Mouse (Mus musculus) E14TG2a.4 (cell line): Measurements from ENCODE around the gene Capns2.
"Not testable (repeated sequence)": the region's sequence is repeated elsewhere in the genome, so short reads cannot be mapped to it uniquely, and the experiment has no call there.

ENCODE experiments used
- H3K27me3 ChIP-seq: 2 replicates; pipeline ENCODE4 v1.6.1; 2014; ENCODE audit warnings: low read length, control low read depth; ENCODE audit not compliant: insufficient read depth
- H3K36me3 ChIP-seq: 2 replicates; pipeline ENCODE4 v1.6.1; 2014; ENCODE audit warnings: low read length, control low read depth; ENCODE audit not compliant: insufficient read depth
- H3K4me1 ChIP-seq: replicated peaks from 2 replicates; pipeline ENCODE4 v1.6.1; 2014; ENCODE audit warnings: low read depth, low read length, control low read depth
- H3K4me3 ChIP-seq: replicated peaks from 2 replicates; pipeline ENCODE4 v1.5.1; 2014; ENCODE audit warnings: mild to moderate bottlenecking, low read length
- H3K9me3 ChIP-seq: 2 replicates; pipeline ENCODE4 v1.6.1; 2014; ENCODE audit warnings: low read length, control low read depth
- CTCF ChIP-seq: conservative IDR thresholded peaks from 2 replicates; pipeline ENCODE4 v1.5.1; 2014; ENCODE audit warnings: low read length
- NANOG ChIP-seq: IDR thresholded peaks from 2 replicates; pipeline ENCODE4 v1.6.1; 2014; ENCODE audit warnings: borderline replicate concordance, low read length, mixed read lengths
- POU5F1 ChIP-seq: IDR thresholded peaks from 2 replicates; pipeline ENCODE4 v1.6.1; 2014; ENCODE audit warnings: low read length, borderline replicate concordance

The Capns2 gene

DNA sequence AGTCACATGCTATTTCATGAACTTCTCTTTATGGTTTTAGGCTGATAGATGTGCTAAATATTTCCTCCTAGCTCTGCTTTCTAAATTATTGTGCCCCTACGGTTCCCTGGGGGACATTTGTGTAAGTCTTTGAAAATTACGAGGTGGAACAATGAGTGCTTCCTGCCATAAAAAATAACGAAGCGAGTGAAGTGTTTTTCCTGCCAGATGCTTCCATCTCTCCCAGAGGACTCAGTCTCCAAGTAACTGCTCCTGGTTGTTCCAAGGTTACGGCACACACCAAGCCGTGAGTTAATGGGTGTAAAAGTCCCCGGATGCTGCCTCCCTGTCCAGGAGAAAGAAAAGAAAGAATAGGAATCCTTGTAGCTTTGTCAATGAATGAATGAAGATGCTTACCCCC lies 30.9 kb upstream of the Capns2 start:
- Histone ChIP-seq H3K36me3 (no peaks in the 10 kb centered on the region), H3K4me3 (no peak overlapping the region), H3K27me3 (no peaks in the 10 kb centered on the region), H3K9me3 (no peaks in the 10 kb centered on the region), H3K4me1 (no peaks in the 10 kb centered on the region)
- TF ChIP-seq NANOG (no peak), CTCF (no peak), POU5F1 (no peak)

DNA sequence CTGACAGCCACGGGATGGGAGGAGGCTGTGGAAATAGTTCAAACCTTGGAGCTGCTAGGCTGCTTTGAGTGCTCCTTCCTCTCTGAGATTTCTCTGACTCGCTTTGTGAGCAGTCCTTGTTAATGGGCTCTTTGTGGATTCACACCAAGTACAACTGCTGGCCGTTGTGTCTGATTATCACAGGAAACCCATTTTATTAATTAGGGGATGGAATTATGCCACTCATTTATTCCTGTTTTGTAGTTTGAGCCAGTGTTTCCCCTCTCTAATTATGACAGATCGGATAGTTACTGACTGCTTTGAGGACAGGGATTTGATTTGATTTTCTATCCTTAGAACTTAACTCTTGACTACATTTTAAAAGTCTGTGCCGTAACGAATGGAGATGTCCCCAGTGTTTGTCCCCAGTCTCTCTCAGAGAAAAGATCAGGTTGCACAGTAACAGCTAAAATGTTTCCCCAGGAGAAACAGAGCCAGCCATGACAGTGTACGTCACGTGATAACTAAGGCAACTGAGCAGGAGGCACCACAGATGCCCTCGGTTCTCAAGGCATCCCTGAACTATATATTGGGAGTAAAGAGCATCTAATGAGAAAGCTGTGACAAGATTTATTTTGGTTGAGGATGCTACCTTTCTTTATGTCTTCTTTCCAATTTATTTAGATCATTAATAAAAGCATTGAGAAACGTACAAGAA lies 29.0 kb upstream of the Capns2 start:
- H3K4me3 ChIP-seq, result no peak overlapping the region
- H3K27me3 ChIP-seq, result no peaks in the 10 kb centered on the region

DNA sequence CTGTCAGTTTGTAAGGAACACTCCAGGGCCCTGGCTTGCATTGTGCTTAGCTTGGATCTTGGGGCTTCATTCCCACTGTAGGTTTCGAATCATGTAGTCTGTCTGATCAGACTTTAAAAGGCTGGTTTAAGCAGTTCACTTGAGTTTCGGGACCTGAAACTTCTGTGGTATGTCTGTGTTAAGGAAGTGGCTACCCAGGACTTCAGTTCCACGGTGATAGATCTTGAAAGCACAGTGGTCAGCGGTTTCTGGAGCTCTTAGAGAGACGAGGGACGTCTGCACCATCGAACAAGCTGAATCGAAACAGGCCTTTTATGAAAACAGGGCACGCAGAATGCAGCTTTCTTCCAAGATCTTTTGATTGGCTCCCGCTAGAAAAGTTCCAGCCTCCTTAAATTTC lies 25.4 kb upstream of the Capns2 start:
- H3K9me3 ChIP-seq, result no peaks in the 10 kb centered on the region
- no peaks in the 10 kb centered on the region for H3K27me3 ChIP-seq
- H3K4me1 ChIP-seq, result no peaks in the 10 kb centered on the region
- TF ChIP-seq POU5F1 (no peak), CTCF (no peak), NANOG (no peak)
- H3K4me3 ChIP-seq, result no peak overlapping the region
- no peaks in the 10 kb centered on the region for H3K36me3 ChIP-seq

More for the DNA sequence above, 29.0 kb upstream of the Capns2 start:
- TF ChIP-seq NANOG, result no peak
- TF ChIP-seq CTCF, result no peak
- TF ChIP-seq POU5F1, result no peak
- Histone ChIP-seq H3K36me3 (no peaks in the 10 kb centered on the region), H3K9me3 (no peaks in the 10 kb centered on the region), H3K4me1 (no peaks in the 10 kb centered on the region)

DNA sequence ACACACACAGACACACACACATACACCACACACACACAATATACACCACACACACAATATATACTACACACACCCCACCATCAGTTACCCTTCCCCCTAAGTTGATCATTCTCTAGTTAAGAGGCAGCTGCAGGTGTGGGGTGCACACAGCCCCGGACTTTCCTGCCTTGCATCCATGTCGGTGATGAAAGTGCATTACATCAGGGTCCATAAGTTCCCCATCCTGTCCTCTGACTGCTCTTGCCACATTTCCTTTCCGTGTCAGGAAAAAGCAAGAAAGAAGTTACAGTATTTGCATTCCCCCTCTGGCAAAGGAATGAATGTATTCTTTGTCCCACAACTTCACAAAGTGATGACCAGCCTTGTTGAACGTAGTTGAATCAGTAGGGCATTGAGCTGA lies 20.0 kb upstream of the Capns2 start:
- Histone ChIP-seq H3K9me3 (no peaks in the 10 kb centered on the region), H3K36me3 (no peaks in the 10 kb centered on the region), H3K27me3 (no peaks in the 10 kb centered on the region), H3K4me3 (no peak overlapping the region), H3K4me1 (no peaks in the 10 kb centered on the region)
- TF ChIP-seq NANOG (no peak), CTCF (no peak), POU5F1 (no peak)

DNA sequence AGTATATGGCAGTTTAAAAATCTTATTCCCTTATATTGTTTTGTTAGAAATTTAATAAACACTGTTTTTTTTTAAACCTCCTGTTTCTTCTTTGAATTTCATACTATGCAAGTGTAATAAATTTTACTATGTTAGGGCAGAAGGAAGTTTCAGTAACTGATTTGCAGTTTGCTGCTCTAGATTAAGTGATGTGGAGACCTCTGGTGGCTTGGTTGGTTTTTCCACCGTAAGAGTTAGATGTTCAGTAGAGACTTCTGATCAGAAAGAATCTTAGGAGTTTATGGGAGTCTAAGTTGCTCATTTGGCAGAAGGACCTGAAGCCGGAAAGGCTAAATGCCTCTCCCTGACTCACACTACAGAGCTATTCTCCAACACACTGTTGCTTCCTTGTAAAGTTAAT lies 17.4 kb upstream of the Capns2 start:
- Histone ChIP-seq H3K36me3 (no peaks in the 10 kb centered on the region), H3K9me3 (no peaks in the 10 kb centered on the region), H3K4me1 (peaks cover 6% of the 10 kb centered on the region; the same call in 1 of the 2 replicates), H3K4me3 (no peak overlapping the region), H3K27me3 (no peaks in the 10 kb centered on the region)
- TF ChIP-seq NANOG, result no peak
- no peak for TF ChIP-seq POU5F1
- TF ChIP-seq CTCF, result no peak

DNA sequence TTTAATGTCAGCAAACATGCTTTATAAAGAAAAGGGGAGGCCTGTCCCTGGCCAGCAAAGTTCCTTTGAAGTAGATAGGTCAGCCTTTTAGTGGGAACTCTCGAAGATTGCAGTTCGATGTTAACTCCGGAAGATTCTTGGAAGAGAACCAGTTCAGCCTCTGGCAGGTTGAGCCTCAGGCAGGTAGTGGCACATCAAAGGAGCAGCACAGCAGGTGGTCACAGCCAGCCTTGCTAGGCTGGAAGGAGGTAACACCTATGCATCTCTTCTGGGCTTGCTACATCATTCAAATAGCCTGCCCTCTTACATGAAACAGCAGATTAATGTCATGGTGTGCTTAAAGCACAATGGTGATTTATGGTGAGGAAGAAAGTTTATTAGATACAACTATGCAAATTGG lies 9.0 kb upstream of the Capns2 start:
- H3K9me3 ChIP-seq, H3K4me3 ChIP-seq, H3K27me3 ChIP-seq, H3K36me3 ChIP-seq, H3K4me1 ChIP-seq: not testable (repeated sequence)

DNA sequence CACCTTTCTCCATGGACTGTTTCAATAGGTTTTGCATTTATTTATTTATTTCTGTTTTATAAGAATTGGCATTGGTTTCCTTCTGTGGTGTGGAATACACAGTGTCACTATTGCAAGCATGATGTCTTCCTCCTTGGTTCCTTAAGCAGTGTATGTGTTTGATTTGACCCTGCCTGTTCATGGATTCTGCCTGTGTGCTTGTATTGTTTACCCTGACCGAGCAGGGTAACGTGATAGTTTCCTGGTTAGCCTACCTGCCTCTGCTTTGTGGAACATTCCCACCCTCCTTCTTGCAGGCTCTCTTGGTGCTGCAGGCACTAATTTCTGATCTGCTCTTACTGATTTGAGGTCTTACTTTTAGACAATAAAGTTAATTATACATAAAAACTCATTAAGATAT lies 7.3 kb upstream of the Capns2 start:
- Histone ChIP-seq H3K27me3 (no peaks in the 10 kb centered on the region), H3K4me1 (no peaks in the 10 kb centered on the region), H3K36me3 (no peaks in the 10 kb centered on the region), H3K9me3 (no peaks in the 10 kb centered on the region), H3K4me3 (no peak overlapping the region)
- TF ChIP-seq CTCF (no peak), NANOG (no peak), POU5F1 (no peak)

DNA sequence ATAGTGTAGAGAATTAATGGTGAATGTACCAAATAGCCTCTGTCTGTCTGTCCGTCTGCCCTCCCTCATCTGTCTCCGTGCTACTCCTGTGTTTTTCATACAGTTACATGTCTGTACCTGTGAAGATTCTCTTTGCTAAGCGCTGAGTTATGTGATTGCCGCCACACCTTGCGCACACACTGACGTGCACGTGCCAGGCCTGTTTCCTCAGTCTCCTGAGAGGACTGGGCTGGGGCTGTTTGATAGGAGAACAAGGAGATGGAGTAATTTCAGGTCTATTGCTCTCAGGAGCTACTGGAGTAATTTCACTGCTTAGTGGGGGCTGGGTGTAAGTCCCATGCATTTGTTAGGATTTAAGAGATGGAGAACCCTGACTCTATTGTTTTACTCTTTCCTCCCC lies 6.2 kb upstream of the Capns2 start:
- TF ChIP-seq CTCF (no peak), POU5F1 (no peak), NANOG (no peak)
- no peaks in the 10 kb centered on the region for H3K9me3 ChIP-seq
- H3K4me1 ChIP-seq, result no peaks in the 10 kb centered on the region
- no peaks in the 10 kb centered on the region for H3K36me3 ChIP-seq
- H3K27me3 ChIP-seq, result no peaks in the 10 kb centered on the region
- no peak overlapping the region for H3K4me3 ChIP-seq

DNA sequence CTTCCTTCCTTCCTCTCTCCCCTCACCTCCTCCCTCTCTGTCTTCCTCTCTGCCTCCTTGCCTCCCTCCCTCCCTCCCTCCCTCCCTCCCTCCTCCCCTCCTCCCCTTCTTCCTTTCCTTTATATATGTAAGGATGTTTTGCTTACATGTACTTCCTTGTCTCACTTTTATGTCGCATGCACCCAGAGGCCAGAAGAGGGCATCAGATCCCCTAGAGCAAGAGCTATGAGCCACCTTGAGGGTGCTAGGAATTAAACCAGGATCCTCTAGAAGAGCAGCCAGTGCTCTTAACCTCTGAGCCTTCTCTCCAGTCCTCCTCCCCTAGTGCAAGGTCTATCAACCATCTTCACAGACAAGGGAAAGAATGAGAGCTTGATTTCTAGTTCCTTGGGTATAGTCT lies 5.2 kb upstream of the Capns2 start:
- no peak for TF ChIP-seq POU5F1
- no peak for TF ChIP-seq NANOG
- no peak for TF ChIP-seq CTCF
- Histone ChIP-seq H3K4me3 (no peak overlapping the region), H3K36me3 (no peaks in the 10 kb centered on the region), H3K27me3 (no peaks in the 10 kb centered on the region), H3K4me1 (no peaks in the 10 kb centered on the region), H3K9me3 (no peaks in the 10 kb centered on the region)
